Mouse (Mus musculus) limb, embryonic 14.5 days (tissue): ENCODE measurements around the gene Gp1bb. TPM values are rescaled to one million over a fixed set of nuclear protein-coding genes. Genes with fewer than 3 reads are reported as not detected.

ENCODE experiments used
- ATAC-seq: fragments of 200-750 bp; cut with Nextera tagmentation; 2 replicates; pipeline ENCODE4 v1.8.0; 2017; ENCODE audit warnings: low read depth, moderate number of reproducible peaks, moderate TSS enrichment; ENCODE audit not compliant: low FRiP score
- DNase-seq: peaks from one replicate; pipeline ENCODE4 v3.0.0-alpha.2; 2015; ENCODE audit warnings: low spot score
- H3K27ac ChIP-seq: fragments of 300-500 bp; sonication (generic); replicated peaks from 2 replicates; pipeline ENCODE4 v1.5.1; 2014; ENCODE audit warnings: low read depth, mild to moderate bottlenecking, low read length, moderate library complexity, mixed read lengths
- H3K27me3 ChIP-seq: fragments of 300-500 bp; sonication (generic); 2 replicates; pipeline ENCODE4 v1.6.1; 2014; ENCODE audit warnings: low read length, mixed read lengths; ENCODE audit not compliant: control insufficient read depth, insufficient read depth
- H3K36me3 ChIP-seq: fragments of 300-500 bp; sonication (generic); 2 replicates; pipeline ENCODE4 v1.6.1; 2014; ENCODE audit warnings: mild to moderate bottlenecking, low read length, moderate library complexity, mixed read lengths; ENCODE audit not compliant: control insufficient read depth, insufficient read depth
- H3K4me1 ChIP-seq: fragments of 300-500 bp; sonication (generic); 2 replicates; pipeline ENCODE4 v1.6.1; 2014; ENCODE audit warnings: antibody characterized with exemption, low read length, mixed read lengths; ENCODE audit not compliant: control insufficient read depth, insufficient read depth
- H3K4me2 ChIP-seq: fragments of 300-500 bp; sonication (generic); replicated peaks from 2 replicates; pipeline ENCODE4 v1.6.1; 2014; ENCODE audit warnings: low read depth, mild to moderate bottlenecking, low read length, moderate library complexity; ENCODE audit not compliant: severe bottlenecking
- H3K4me3 ChIP-seq: fragments of 300-500 bp; sonication (generic); replicated peaks from 2 replicates; pipeline ENCODE4 v1.5.1; 2014; ENCODE audit warnings: low read length
- H3K9ac ChIP-seq: fragments of 300-500 bp; sonication (generic); 2 replicates; pipeline ENCODE4 v1.6.1; 2014; ENCODE audit warnings: mild to moderate bottlenecking, low read depth, low read length, moderate library complexity; ENCODE audit not compliant: severe bottlenecking
- H3K9me3 ChIP-seq: fragments of 300-500 bp; sonication (generic); 2 replicates; pipeline ENCODE4 v1.6.1; 2016; ENCODE audit warnings: low read length; ENCODE audit not compliant: control insufficient read depth
- POLR2A ChIP-seq: fragments of 200-500 bp; IDR thresholded peaks from 2 replicates; pipeline ENCODE4 v1.8.0; 2012; ENCODE audit warnings: inconsistent platforms, mild to moderate bottlenecking, moderate library complexity, borderline replicate concordance; ENCODE audit not compliant: insufficient read depth, insufficient read length; ENCODE audit errors: extremely low read depth
- WGBS: fragments of 180-500 bp; shearing (Covaris S2); extraction: QIAGEN DNeasy Blood & Tissue Kit; methylation state at CpG from one replicate; pipeline ENCODE4 v1.1.7; 2014; 5-methylcytosine and 5-hydroxymethylcytosine counted together
- polyA plus RNA-seq, 2 experiments: library from polyadenylated mRNA; depleted of rRNA in 1 of 2; stranded (reverse) in 1 of 2; unstranded in 1 of 2; fragments of >200 nt; fragmentation: Nextera tagmentation in 1 of 2; extraction: Ambion mirVana in 1 of 2; gene quantifications; 2 replicates each; pipeline versions ENCODE4 v1.2.1 to v1.2.3; 2012 to 2014

The Gp1bb gene
- polyA plus RNA-seq, 2 experiments, result 3.0 to 4.3 TPM

- H3K27ac ChIP-seq, result no peak overlapping the region
- ATAC-seq (no peak), DNase-seq (no peak)
- no peaks in the 10 kb centered on the region for H3K27me3 ChIP-seq
- TF ChIP-seq POLR2A, result no peak
- peaks cover 22% of the 10 kb centered on the region for H3K4me1 ChIP-seq
- H3K36me3 ChIP-seq, result no peaks in the 10 kb centered on the region
- H3K9me3 ChIP-seq, result no peaks in the 10 kb centered on the region
- no peak overlapping the region for H3K9ac ChIP-seq
- WGBS, result 56% methylated on average over 3 of the region's 3 CpGs
- no peak overlapping the region for H3K4me2 ChIP-seq
- no peak overlapping the region for H3K4me3 ChIP-seq
These were observed 9.9 kb upstream of the Gp1bb start for GRCm38 (mm10) chr16:18632059-18632458.

DNA sequence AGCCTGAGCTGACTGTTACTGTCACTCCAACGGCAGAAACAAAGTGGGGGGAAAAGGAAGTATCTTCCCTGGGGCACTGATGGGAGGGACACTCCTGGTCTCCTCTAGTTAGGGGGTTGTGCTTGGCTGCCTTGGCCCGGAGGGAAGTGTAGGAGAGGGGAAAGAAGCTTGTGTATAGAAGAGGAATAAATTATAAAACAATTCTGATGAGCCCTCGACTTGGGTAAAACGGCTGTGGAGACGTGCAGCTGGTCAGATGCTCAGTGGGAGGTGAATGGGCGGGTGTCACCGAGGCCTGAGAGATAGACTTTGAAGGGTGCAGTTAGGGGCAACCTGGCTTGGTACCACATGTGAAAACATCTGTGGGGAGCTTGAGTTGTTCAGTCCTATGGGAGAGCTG, 8.9 kb upstream of the Gp1bb start:
- no peaks in the 10 kb centered on the region for H3K9me3 ChIP-seq
- H3K36me3 ChIP-seq, result no peaks in the 10 kb centered on the region
- H3K4me3 ChIP-seq, result no peak overlapping the region
- 61% methylated on average over 7 of the region's 7 CpGs for WGBS
- H3K4me2 ChIP-seq, result no peak overlapping the region
- no peak overlapping the region for H3K27ac ChIP-seq
- ATAC-seq (no peak), DNase-seq (no peak)
- no peak overlapping the region for H3K9ac ChIP-seq
- peaks cover 25% of the 10 kb centered on the region for H3K4me1 ChIP-seq
- no peak for TF ChIP-seq POLR2A
- no peaks in the 10 kb centered on the region for H3K27me3 ChIP-seq

DNA sequence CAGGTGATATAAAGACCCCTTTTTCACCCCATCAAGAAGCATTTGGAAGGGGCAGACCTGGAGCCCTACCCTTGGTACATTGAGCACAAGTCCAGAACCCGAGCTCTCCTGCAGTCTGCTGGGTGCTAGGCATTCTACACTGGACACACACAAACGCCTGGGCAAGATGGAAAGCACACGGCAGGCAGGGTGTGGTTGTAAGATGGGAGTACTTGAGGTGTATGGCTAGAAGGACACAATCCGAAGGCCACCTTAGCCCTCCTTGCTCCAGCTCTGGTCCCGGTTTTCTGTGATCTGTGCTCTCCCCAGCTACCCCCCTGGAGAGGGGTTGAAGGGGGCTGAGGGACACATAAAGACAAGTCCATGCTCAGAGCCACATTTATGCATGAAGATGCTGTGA, 8.1 kb upstream of the Gp1bb start:
- Histone ChIP-seq H3K4me1 (peaks cover 29% of the 10 kb centered on the region), H3K27me3 (peaks cover 7% of the 10 kb centered on the region), H3K4me2 (peak overlapping the region; percentile 70), H3K9ac (peak overlapping the region; percentile 86), H3K4me3 (peak overlapping the region; percentile 83), H3K9me3 (no peaks in the 10 kb centered on the region), H3K27ac (no peak overlapping the region), H3K36me3 (0 out of 2 replicates have a peak, but pooled peaks cover 3% of the 10 kb centered on the region)
- WGBS, result 38% methylated on average over 5 of the region's 5 CpGs
- no peak for TF ChIP-seq POLR2A
- no peak for DNase-seq
- ATAC-seq, result no peak

GRCm38 (mm10) chr16:18629390-18630231, 7.4 kb upstream of the Gp1bb start, which contains the start of gene Sept5:
Gene Sept5, minus strand, starts transcription at chr16:18629954.
- H3K9ac ChIP-seq, result peak within 1 kb of the TSS; percentile 86
- DNase-seq (peak; percentile 69), ATAC-seq (peak; percentile 60)
- peaks cover 10% of the 10 kb centered on the region for H3K36me3 ChIP-seq
- TF ChIP-seq POLR2A, result no peak
- H3K4me2 ChIP-seq, result peak within 1 kb of the TSS; percentile 70
- peak within 1 kb of the TSS; percentile 83 for H3K4me3 ChIP-seq
- under 1% methylated on average over 43 of the region's 93 CpGs for WGBS
- peak within 1 kb of the TSS; percentile 58 for H3K27ac ChIP-seq
- peaks cover 14% of the 10 kb centered on the region for H3K27me3 ChIP-seq
- H3K9me3 ChIP-seq, result no peaks in the 10 kb centered on the region
- peaks cover 29% of the 10 kb centered on the region for H3K4me1 ChIP-seq

DNA sequence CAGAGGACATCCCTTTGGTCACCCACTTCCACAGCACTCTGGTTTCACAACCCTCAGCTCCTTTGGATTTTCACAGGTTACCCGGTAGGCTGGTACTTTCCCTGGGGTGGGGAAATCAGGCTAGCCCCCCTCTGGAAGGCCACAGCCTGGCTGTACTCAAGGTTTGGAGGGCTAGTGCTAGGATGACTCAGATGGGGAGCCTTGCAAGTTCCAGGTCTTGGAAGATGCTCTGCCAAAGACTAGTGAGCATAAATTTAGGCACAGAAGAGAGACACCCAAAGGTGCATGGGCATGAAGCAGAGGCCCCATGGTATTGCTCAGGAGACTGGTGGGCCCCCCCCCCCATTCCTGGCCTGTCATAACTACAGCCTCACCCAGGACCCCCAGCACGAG, 6.7 kb upstream of the Gp1bb start:
- Histone ChIP-seq H3K4me3 (peak overlapping the region; percentile 83), H3K9me3 (no peaks in the 10 kb centered on the region), H3K4me1 (peaks cover 29% of the 10 kb centered on the region), H3K27ac (no peak overlapping the region), H3K4me2 (peak overlapping the region; percentile 70), H3K27me3 (peaks cover 21% of the 10 kb centered on the region), H3K9ac (peak overlapping the region; percentile 86), H3K36me3 (peaks cover 16% of the 10 kb centered on the region)
- no peak for DNase-seq
- WGBS, result 24% methylated on average over 2 of the region's 2 CpGs
- no peak for TF ChIP-seq POLR2A
- ATAC-seq, result no peak
